Mouse (Mus musculus): Measurements from ENCODE around the gene Csde1.

GRCm38 (mm10) chr3:103058207-103059157, 38.3 kb downstream of the Csde1 start, which contains the start of gene Nras:
- TF ChIP-seq FLI1 (IDR thresholded peaks at IDR 0.05; ENCODE audit: low read length) (no peak), GATA1 (IDR thresholded peaks at IDR 0.05; ENCODE audit: borderline replicate concordance, low read length) (no peak)

Measured in megakaryocyte, embryonic 14.5 days (primary cell).